Mouse (Mus musculus): ENCODE data around the gene Rapgef2.
"Not testable (repeated sequence)": the region's sequence is repeated elsewhere in the genome, so short reads cannot be mapped to it uniquely, and the experiment has no call there.

Rapgef2 gene

GRCm38 (mm10) chr3:79100831-79101230 is 185.5 kb downstream of the Rapgef2 start:
- no peak for DNase-seq (ENCODE audit: low spot score)

GRCm38 (mm10) chr3:79089091-79089490 is 197.2 kb downstream of the Rapgef2 start:
- DNase-seq (ENCODE audit: low spot score) = no peak

- DNase-seq (ENCODE audit: low spot score) = no peak
Measured at GRCm38 (mm10) chr3:79088461-79088860, 197.9 kb downstream of the Rapgef2 start.

GRCm38 (mm10) chr3:79086282-79086681 is 200.0 kb downstream of the Rapgef2 start:
- no peak for DNase-seq (ENCODE audit: low spot score)

GRCm38 (mm10) chr3:79083881-79084280 is 202.4 kb downstream of the Rapgef2 start:
- DNase-seq (ENCODE audit: low spot score) = no peak

GRCm38 (mm10) chr3:79083030-79083429 is 203.3 kb downstream of the Rapgef2 start:
- DNase-seq (ENCODE audit: low spot score) = no peak

GRCm38 (mm10) chr3:79079076-79079475 is 207.2 kb downstream of the Rapgef2 start:
- DNase-seq (ENCODE audit: low spot score) = no peak

- DNase-seq (ENCODE audit: low spot score) = no peak
Measured at GRCm38 (mm10) chr3:79074970-79075369, 211.3 kb downstream of the Rapgef2 start.

- no peak for DNase-seq (ENCODE audit: low spot score)
Measured at GRCm38 (mm10) chr3:79073541-79074244, 212.6 kb downstream of the Rapgef2 start.

- DNase-seq (ENCODE audit: low spot score) = peak; percentile 14
Measured at GRCm38 (mm10) chr3:79071561-79071960, 214.8 kb downstream of the Rapgef2 start.

GRCm38 (mm10) chr3:79069891-79070290 is 216.4 kb downstream of the Rapgef2 start:
- no peak for DNase-seq (ENCODE audit: low spot score)

GRCm38 (mm10) chr3:79068976-79069375 is 217.3 kb downstream of the Rapgef2 start:
- no peak for DNase-seq (ENCODE audit: low spot score)

- no peak for DNase-seq (ENCODE audit: low spot score)
Measured at GRCm38 (mm10) chr3:79066455-79067055, 219.8 kb downstream of the Rapgef2 start.

- no peak for DNase-seq (ENCODE audit: low spot score)
Measured at GRCm38 (mm10) chr3:79064096-79064495, 222.2 kb downstream of the Rapgef2 start.

- no peak for DNase-seq (ENCODE audit: low spot score)
Measured at GRCm38 (mm10) chr3:79061426-79061825, 224.9 kb downstream of the Rapgef2 start.

GRCm38 (mm10) chr3:79058491-79058890 is 227.8 kb downstream of the Rapgef2 start:
- DNase-seq (ENCODE audit: low spot score) = not testable (repeated sequence)

- DNase-seq (ENCODE audit: low spot score) = no peak
Measured at GRCm38 (mm10) chr3:79045251-79045650, 241.1 kb downstream of the Rapgef2 start.

- no peak for DNase-seq (ENCODE audit: low spot score)
Measured at GRCm38 (mm10) chr3:79042973-79043372, 243.3 kb downstream of the Rapgef2 start.

GRCm38 (mm10) chr3:79039666-79040450 is 246.5 kb downstream of the Rapgef2 start:
- DNase-seq (ENCODE audit: low spot score) = peak; percentile 37

GRCm38 (mm10) chr3:79039008-79039407 is 247.3 kb downstream of the Rapgef2 start:
- DNase-seq (ENCODE audit: low spot score) = no peak

- no peak for DNase-seq (ENCODE audit: low spot score)
Measured at GRCm38 (mm10) chr3:79034457-79034856, 251.9 kb downstream of the Rapgef2 start.

- no peak for DNase-seq (ENCODE audit: low spot score)
Measured at GRCm38 (mm10) chr3:79030855-79031254, 255.5 kb downstream of the Rapgef2 start.
